Mouse (Mus musculus): ENCODE data around the gene Pigg.

The Pigg gene

DNA sequence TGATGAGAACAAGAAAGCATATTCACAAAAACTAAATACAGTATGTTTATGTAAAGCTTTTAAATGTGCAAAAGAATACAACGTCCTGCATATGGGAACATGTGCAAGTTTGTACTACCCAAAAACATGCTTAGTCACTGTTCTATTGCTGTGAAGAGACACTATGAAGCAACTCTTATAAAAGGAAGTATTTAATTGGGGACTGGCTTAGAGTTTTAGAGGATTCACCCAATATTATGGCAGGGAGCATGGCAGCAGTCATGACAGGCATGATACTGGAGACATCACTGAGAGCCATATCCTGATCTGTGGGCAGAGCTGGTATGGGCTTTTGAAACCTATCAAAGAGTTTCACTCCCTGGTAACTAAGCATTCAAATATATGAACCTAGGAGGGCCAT lies 45.5 kb downstream of the Pigg start:
- no peak for DNase-seq (ENCODE audit: low read depth)

DNA sequence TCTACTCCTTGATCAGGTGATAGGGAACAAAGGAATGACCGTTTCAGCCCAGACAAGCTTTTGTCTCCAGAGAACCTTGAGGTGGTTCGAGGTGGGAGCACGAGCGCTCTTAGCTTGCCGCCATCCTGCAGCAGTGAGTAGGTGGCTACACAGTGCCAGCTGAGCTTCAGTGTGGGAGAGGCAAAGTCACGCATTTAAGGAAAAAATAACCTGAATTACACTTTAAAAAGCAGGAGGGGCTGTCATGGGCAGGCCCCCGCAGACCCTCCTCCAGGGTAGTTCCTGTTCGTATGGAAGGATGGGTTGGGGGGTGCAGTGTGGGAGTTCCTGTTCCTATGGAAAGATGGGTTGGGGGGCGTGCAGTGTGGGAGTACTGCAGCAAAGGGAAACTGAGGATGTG lies 47.1 kb downstream of the Pigg start:
- DNase-seq (ENCODE audit: low read depth) = no peak

DNA sequence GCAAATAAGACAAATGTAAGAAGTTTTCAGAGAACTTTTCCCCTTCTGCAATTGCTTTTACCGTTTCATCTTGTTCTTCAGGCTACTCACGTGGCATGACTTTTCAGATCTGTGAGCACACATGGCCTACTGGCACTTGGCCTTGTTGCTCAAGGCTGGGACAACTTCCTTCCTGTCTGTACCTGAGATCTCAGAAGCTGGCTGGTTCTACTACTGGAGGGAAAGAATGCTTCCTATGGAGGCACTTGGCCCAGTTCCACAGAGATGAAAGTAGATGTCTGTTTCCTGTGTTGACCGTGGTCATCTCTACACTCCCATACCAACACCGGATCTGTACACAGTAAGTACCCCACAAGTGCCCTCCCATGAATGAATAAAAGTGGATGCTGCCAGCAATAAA lies 47.8 kb downstream of the Pigg start:
- DNase-seq (ENCODE audit: low read depth) = no peak

DNA sequence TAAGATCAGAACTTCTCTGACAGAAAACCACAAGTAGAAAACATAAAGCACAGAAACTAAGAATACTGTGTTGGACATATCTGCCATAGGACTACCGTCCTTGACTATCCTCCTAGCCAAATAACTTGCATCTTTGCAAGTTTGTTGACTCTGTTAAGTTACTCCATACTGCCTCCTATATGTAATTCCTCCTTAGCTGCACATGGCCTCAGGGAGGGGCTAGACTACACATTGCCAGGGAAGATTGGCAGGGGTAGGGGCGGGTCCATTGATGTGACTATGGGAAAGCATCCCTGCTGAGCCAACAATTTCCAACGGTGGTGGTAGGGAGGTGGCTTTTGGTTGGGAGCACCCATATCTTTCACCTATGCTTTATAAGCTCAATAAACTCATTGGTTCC lies 49.9 kb downstream of the Pigg start:
- DNase-seq (ENCODE audit: low read depth) = no peak

DNA sequence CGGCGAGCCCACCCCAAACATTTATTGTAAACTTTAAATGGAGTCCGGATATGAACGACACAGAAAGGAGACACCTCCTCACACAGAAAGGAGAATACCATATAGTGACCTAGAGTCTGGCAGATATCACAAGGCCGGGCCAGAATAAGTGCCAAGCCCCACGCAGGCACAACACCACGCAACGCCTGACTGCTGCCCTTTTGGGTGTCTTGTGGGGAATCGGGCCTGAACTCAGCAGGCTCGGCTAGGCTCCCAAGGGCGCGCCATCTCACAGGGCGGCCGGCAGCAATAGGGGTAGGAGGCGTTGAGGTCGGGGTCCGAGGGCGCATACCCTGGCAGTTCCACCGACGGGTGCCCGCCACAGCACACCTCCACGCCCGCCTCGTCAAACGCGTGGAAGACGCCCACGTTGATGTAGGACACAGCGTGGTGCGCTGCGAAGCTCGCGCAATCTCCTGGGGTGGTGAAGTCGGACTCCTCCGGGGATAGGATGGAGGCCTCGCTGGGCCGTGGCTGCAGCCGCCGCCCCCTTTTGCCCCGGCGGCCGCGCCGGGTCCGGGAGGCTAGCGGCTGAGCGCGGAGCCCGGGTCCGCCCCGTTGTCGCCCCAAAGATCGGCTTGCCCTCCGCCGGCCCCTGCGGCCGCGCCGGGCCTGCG lies 54.0 kb downstream of the Pigg start:
- no peak for DNase-seq (ENCODE audit: low read depth)

DNA sequence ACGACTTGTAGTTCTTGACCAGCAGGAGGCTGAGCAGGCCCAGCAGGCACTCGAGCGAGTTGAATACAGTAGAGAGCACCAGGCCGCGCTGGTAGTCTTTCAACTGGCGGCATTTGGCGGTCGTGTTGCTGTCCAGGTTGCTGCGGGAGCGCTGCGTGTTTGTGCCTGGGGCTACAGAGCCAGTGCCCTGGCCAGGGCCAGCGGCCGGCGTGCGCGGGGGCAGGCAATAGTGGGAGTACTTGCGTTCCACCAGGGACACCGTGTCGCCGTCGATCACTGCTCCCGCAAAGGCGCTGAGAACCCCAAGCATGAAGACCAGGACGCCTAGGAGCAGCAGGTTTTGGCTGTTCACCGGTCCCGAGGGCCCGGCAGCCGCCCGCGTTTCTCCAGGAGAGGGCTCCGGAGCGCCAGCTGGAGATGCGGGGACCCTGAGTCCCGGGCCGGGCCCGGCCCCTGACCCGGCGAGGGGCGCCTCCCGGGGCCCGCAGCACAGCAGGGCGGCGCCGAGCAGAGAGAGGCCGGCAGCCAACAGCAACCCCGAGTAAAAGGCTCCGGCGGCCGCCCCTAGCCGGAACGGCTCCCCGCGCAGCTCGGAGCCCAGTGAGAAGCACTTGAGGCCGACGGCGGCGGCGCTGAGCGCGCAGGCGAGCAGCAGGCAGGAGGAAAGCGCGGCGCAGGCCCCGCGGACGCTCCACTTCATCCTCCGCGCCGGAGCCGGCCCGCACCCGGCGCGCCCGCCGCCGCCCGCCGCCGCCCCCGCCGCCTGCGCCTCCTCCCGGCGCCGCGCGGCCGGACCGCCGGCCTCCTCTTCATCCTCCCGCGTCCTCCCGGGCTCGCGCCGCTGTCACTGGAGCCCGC lies 54.8 kb downstream of the Pigg start:
- no peak for DNase-seq (ENCODE audit: low read depth)

DNA sequence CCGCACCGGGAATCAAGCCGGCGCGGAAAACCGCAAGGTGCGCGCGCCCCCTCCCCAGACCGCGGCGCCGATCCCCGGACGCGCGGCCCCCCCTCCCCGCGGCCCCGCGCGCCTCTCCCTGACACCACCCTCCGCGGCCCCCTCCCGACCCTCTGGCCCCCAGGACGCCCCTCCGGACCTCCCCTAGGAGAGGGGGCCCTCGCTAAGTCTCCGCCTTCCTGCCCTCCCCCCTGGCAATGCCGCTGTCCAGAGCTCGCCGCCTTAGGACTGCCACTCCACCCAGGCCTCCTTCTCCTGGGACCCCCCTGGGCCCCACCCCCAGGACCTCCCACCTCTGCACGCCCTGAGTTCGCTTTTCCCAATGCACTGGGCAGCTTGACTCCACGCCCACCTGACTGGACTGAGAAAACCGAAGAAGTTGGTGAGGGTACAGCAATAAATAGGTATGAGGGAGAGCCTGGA lies 55.5 kb downstream of the Pigg start, which contains the start of gene Gm42517:
Gene Gm42517, minus strand, starts transcription at position 52 of the 462 bp plus-strand sequence.
- DNase-seq (ENCODE audit: low read depth) = no peak

DNA sequence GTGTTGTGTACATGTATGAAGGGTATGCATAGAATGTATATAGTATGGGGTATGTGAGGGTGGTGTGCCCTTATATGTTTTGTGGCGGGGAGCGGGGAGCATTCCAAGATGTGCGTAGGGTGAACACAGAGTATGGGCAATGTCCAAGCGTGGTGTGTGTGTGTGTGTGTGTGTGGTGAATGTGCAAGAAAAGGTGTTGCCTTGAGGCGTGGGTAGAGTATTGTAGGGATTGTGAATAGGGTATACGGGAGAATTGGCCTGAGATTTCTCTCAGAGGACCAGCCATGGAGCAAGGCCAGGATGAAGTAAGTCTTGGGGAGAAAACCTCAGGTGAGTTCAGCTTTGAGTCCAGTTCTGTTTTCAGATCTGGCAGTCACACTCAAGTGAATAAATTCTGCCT lies 56.0 kb downstream of the Pigg start:
- no peak for DNase-seq (ENCODE audit: low read depth)

DNA sequence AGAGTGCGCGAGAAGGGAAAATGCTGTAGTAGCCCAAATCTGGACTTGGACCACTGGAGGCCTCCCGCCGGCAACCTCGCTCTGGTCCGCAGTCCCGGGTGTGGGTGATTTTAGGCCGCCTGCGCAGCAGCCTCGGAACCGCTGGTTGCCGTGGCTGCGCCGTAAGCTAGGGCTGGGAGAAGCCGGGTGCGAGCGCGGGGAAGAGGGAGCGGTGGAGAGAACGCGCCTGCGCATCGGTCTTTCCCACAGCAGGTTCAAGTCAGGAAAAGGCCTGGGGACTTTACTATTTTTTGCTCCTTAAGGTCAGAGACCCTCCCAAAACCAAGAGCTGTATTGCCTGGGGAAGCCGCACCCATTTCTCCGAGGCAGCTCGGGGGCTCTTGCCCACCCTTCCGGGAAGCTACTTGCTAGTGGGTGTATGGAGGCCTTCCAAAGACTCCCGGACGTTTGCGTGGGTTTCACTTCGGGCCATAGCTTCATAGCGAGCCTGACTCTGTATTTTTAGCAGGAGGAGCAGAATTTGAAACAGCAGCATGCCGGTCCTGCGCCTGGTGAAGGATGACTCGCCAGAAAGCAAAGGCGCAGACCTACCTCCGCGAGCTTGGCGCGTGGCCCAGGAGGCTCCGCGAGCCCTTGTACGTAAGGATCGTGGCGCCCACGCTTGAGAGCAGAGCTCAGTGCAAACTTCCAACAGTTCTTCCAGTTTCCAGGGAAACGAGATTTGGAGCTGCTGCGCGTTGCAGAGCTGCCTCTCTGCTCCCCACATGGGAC lies 56.6 kb downstream of the Pigg start:
- no peak for DNase-seq (ENCODE audit: low read depth)

DNA sequence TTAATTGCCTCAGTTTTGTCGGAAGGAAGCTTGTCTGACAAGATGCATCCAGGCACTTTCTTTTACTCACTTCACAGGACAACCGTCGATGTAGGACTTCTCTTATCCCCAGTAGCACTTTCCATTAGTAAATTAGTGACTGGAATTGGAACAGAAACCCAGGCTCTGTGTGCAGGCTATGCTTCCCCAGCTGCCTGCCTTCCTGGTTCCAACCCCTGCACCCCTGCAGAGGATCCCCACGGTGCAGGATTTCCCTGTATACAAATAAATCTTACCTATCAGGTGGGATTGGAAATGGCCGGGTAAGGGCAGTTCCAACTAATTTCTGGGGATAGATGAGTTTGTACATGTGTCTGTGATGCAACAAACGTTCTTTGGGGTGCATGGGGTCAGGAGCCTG lies 57.6 kb downstream of the Pigg start:
- DNase-seq (ENCODE audit: low read depth) = no peak

DNA sequence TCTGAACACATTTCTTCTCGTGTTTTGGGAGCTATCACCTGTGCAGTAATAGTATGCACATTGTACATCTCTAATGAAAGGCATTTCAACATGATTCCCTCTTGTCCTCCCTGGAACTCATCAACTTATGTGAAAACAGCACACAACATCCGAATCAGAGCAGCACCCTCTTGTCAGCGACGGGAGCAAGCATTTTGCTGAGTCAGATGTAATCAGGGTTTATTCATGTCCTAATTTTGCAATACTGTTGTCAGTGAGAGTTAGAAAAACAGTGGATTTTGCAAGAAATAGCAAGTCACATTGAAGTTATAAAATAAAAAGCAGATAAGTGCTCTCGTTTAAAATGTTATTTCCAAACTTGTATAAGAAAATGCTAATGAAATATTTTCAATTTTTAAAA lies 61.7 kb downstream of the Pigg start:
- no peak for DNase-seq (ENCODE audit: low read depth)

DNA sequence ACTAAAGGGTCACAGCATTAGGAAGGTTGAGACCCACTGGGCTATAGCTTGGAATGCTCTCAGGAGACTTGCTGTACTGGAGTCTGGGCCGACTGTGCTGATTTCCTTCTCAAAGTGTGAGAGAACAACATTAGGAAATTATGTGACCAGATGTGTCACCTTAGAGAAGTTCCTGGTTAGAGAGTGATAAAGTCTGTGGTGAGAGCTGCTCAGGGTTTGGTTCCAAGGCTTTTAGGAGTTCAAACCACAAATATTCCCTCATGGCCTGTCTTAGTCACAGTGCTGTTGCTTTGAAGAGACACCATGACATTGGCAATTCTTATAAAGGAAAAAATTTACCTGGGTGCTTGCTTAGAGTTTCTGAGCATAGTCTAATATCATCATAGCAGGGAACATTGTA lies 63.6 kb downstream of the Pigg start:
- no peak for DNase-seq (ENCODE audit: low read depth)

DNA sequence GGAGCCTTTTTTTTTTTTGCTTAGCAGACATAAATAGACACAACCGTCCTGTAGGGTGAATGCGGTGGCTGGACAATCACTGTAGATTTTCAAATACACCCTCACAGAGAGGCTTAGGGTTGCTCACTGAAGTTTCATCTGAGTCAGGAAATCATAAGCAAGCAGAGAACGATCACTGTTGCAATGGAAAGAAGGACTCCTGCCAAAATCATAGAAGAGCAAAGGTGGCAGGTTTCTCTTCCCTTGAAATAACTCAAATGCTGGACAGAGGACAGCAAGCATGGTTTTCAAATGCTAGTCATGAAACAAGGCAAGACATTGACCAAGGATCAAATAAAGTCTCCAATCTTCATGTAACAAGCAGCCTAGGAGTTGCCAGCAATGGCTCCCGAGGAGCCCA lies 65.9 kb downstream of the Pigg start:
- DNase-seq (ENCODE audit: low read depth) = no peak

DNA sequence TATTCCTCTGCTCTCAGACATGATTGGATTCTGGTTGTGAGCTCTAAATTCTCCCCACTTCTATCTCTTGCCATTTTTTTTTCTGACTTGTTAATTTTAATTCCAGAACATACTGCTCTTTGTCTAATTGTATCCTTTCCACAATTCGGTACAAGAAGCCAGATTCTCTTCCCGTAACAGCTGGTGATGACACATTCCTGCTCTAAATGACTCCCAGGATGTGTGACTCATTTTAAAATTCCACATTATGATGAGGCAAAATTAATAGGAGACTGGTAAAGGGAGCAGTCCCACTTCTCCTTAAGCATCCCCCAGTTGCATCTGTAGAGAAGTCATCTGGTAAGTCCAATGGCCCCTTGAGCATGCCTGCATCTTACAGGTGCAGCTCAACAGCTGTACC lies 73.2 kb downstream of the Pigg start:
- no peak for DNase-seq (ENCODE audit: low read depth)

DNA sequence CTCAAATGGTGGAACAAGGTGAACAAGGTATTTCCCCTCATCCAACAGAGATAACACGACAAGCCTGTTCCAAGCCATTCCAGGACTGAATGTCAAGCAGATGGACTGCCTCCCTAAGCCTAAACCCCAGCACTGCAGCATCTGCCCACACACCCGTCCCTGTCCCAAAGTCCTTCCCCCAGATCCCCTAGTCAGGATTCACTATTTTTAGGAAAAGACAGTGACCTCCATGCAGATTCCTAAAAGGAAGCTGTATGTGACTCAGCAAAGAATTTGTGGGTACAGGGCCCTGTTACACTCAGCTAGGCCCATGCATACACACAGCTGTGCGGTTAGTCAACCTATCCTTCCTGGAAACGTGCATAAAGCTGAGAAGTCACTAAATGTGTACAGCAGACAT lies 74.0 kb downstream of the Pigg start:
- DNase-seq (ENCODE audit: low read depth) = no peak

DNA sequence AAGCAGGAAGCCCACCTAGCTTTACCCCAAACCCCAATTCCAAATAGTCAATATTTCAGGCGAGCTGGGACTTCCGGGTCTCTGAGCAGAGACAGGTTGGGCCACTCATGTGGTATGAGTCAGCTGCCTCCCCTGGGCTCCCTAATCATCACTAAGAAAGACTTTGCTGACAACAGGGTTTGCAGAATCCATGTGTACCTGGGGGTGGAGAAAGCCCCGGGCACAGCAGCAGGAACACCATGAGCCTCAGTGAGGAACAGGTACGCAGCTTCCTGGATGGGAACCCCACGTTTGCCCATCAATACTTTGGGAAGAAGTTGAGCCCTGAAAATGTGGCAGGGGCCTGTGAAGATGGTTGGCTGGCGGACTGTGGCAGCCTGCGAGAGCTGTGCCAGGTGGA lies 75.8 kb downstream of the Pigg start, which contains the start of gene Pde6b:
Gene Pde6b, plus strand, starts transcription at position 191 of the 400 bp plus-strand sequence.
- DNase-seq (ENCODE audit: low read depth) = no peak

DNA sequence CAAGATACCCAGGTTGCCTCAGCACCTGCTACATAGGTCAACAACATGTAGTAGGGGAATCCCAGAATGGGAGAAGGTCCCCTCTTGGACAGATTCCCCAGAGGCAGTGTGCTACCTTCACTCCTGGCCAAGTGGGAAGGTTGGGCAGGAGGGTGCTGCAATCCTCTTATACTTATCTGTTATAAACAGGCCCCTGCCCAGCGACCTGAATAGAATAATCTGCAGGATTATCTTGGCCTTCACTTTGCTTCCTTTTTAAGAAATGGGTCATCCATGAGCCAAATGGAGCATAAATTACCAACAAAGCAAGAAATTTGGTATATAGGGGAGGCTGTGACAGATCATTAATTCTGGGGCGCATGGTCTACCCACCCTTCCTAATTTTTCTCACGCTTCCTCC lies 77.3 kb downstream of the Pigg start:
- DNase-seq (ENCODE audit: low read depth) = no peak
